Mouse (Mus musculus) kidney, adult 2 months (tissue): ENCODE results near the gene Carns1. TPM values are rescaled to one million over a fixed set of nuclear protein-coding genes. Genes with fewer than 3 reads are reported as not detected.

Experiments
- DNase-seq: peaks from one replicate; pipeline ENCODE4 v3.0.0; 2021
- H3K27ac ChIP-seq: fragments of 200-500 bp; 2 replicates; pipeline ENCODE4 v1.5.1; 2012; ENCODE audit warnings: low read depth, low read length, control low read depth, inconsistent platforms; ENCODE audit not compliant: insufficient read depth
- H3K27me3 ChIP-seq: fragments of 200-500 bp; replicated peaks from 2 replicates; pipeline ENCODE4 v1.6.1; 2012; ENCODE audit warnings: mild to moderate bottlenecking, moderate library complexity, low read length, inconsistent platforms; ENCODE audit not compliant: control insufficient read depth, insufficient read depth
- H3K36me3 ChIP-seq: fragments of 200-500 bp; 2 replicates; pipeline ENCODE4 v1.6.1; 2012; ENCODE audit warnings: mild to moderate bottlenecking, moderate library complexity, low read length, inconsistent platforms; ENCODE audit not compliant: control insufficient read depth, insufficient read depth
- H3K4me1 ChIP-seq: fragments of 200-500 bp; 2 replicates; pipeline ENCODE4 v1.6.1; 2011; ENCODE audit warnings: low read length; ENCODE audit not compliant: control insufficient read depth, insufficient read depth
- H3K4me3 ChIP-seq: fragments of 200-500 bp; 2 replicates; pipeline ENCODE4 v1.5.1; 2011; ENCODE audit warnings: mild to moderate bottlenecking, low read depth, low read length, control low read depth; ENCODE audit not compliant: insufficient read depth
- CTCF ChIP-seq: fragments of 200-500 bp; conservative IDR thresholded peaks from 2 replicates; pipeline ENCODE4 v1.5.1; 2011; ENCODE audit warnings: low read depth, mild to moderate bottlenecking, control low read depth, low read length, moderate library complexity, mixed read lengths; ENCODE audit not compliant: insufficient read depth, insufficient read length
- POLR2A ChIP-seq: fragments of 200-500 bp; IDR thresholded peaks from one replicate; pipeline ENCODE4 v1.6.1; 2011; ENCODE audit warnings: low read depth, low read length, control low read depth
- WGBS: fragments of 180-500 bp; shearing (Covaris S2); methylation state at CpG from one replicate; pipeline ENCODE4 v1.1.7; 2018; 5-methylcytosine and 5-hydroxymethylcytosine counted together
- polyA plus RNA-seq: library from polyadenylated mRNA; depleted of rRNA; stranded (reverse); fragments of >200 nt; gene quantifications from 2 replicates; pipeline ENCODE4 v1.2.3, GENCODE M21; 2012; rRNA removed

The Carns1 gene
- polyA plus RNA-seq, 1 experiment = 3.8 TPM

DNA sequence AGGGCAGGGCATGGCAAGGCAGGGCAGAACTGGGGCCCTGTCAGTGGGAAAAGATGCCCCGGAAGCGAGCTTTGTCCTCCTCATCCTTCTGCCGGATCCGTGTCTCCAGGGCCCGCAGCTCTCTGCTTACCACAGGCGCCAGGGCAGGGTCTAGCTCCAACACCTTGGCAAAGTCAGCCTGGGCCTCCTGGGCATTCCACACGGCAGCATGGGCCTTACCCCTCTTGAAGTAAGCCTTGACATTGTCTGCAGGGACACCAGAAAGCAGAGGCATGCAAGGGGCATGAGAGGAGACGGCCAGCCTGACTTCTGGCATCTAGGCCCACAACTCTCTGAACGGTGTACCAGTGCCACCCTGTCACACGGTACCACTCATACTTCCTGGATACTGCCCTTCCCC is 60.7 kb downstream of the Carns1 start:
- H3K27ac ChIP-seq = no peak overlapping the region
- no peaks in the 10 kb centered on the region for H3K36me3 ChIP-seq
- no peak for TF ChIP-seq CTCF
- no peak for TF ChIP-seq POLR2A
- H3K4me1 ChIP-seq = peaks cover 19% of the 10 kb centered on the region
- H3K27me3 ChIP-seq = no peaks in the 10 kb centered on the region
- 82% methylated on average over 10 of the region's 10 CpGs for WGBS
- DNase-seq = no peak
- H3K4me3 ChIP-seq = no peak overlapping the region

Other genes starting within 250 kb of the Carns1 start
- 17.4 and 19.4 TPM in 2 replicates for gene Aldh3b1, start 245.7 kb downstream of the Carns1 start, polyA plus RNA-seq
- 52.3 and 55.7 TPM in 2 replicates for gene Unc93b1, start 240.3 kb downstream of the Carns1 start, polyA plus RNA-seq
- 4.7 and 9.2 TPM in 2 replicates for gene Aldh3b3, start 216.8 kb downstream of the Carns1 start, polyA plus RNA-seq
- gene Aldh3b2, start 203.2 kb downstream of the Carns1 start, polyA plus RNA-seq = 2.6 and 3.9 TPM in 2 replicates
- 1,670 and 2,218 TPM in 2 replicates for gene Acy3, start 188.9 kb downstream of the Carns1 start, polyA plus RNA-seq
- 0.31 and 0.75 TPM in 2 replicates for gene Tbx10, start 182.7 kb downstream of the Carns1 start, polyA plus RNA-seq
- 19.9 and 20.9 TPM in 2 replicates for gene Nudt8, start 174.9 kb downstream of the Carns1 start, polyA plus RNA-seq
- gene Gm49405, start 174.9 kb downstream of the Carns1 start, polyA plus RNA-seq = 1.2 and 1.7 TPM in 2 replicates
- gene Doc2g, start 172.2 kb downstream of the Carns1 start, polyA plus RNA-seq = 5.1 and 5.5 TPM in 2 replicates
- 471 and 532 TPM in 2 replicates for gene Ndufv1, start 162.7 kb downstream of the Carns1 start, polyA plus RNA-seq
- gene Gstp1, start 137.5 kb downstream of the Carns1 start, polyA plus RNA-seq = 686 and 745 TPM in 2 replicates
- gene Gstp2, start 129.5 kb downstream of the Carns1 start, polyA plus RNA-seq = 11.5 and 36.0 TPM in 2 replicates
- 0.72 and 2.3 TPM in 2 replicates for gene Gstp3, start 115.9 kb downstream of the Carns1 start, polyA plus RNA-seq
- 0.66 and 0.92 TPM in 2 replicates for gene Cabp2, start 93.9 kb downstream of the Carns1 start, polyA plus RNA-seq
- 134 and 138 TPM in 2 replicates for gene Cdk2ap2, start 78.3 kb downstream of the Carns1 start, polyA plus RNA-seq
- gene Pitpnm1, start 75.5 kb downstream of the Carns1 start, polyA plus RNA-seq = 41.6 and 46.3 TPM in 2 replicates
- 80.5 and 96.2 TPM in 2 replicates for gene Aip, start 49.6 kb downstream of the Carns1 start, polyA plus RNA-seq
- 0.03 and 0.05 TPM in 2 replicates for gene Gpr152, start 35.7 kb downstream of the Carns1 start, polyA plus RNA-seq
- 0.12 and 0.20 TPM in 2 replicates for gene Cabp4, start 31.4 kb downstream of the Carns1 start, polyA plus RNA-seq
- gene Coro1b, start 26.9 kb downstream of the Carns1 start, polyA plus RNA-seq = 176 and 181 TPM in 2 replicates
- gene Ptprcap, start 21.9 kb downstream of the Carns1 start, polyA plus RNA-seq = 4.7 and 20.0 TPM in 2 replicates
- 41.0 and 41.8 TPM in 2 replicates for gene Rps6kb2, start 12.1 kb downstream of the Carns1 start, polyA plus RNA-seq
- gene Tbc1d10c, start 15.8 kb upstream of the Carns1 start, polyA plus RNA-seq = 2.3 and 9.1 TPM in 2 replicates
- 484 and 509 TPM in 2 replicates for gene Ppp1ca, start 16.6 kb upstream of the Carns1 start, polyA plus RNA-seq
- gene Rad9a, start 26.2 kb upstream of the Carns1 start, polyA plus RNA-seq = 18.4 and 19.2 TPM in 2 replicates
- 13.6 TPM in 2 replicates for gene Clcf1, start 38.8 kb upstream of the Carns1 start, polyA plus RNA-seq
- 3.4 TPM in 1 of 2 replicates, not detected in the other for gene AC109138.7, start 38.9 kb upstream of the Carns1 start, polyA plus RNA-seq
- 96.1 and 99.8 TPM in 2 replicates for gene Pold4, start 56.4 kb upstream of the Carns1 start, polyA plus RNA-seq
- 39.0 and 61.4 TPM in 2 replicates for gene Ssh3, start 93.7 kb upstream of the Carns1 start, polyA plus RNA-seq
- gene Ankrd13d, start 107.7 kb upstream of the Carns1 start, polyA plus RNA-seq = 4.2 and 5.1 TPM in 2 replicates
- 56.7 and 60.3 TPM in 2 replicates for gene Grk2, start 130.7 kb upstream of the Carns1 start, polyA plus RNA-seq
- 74.3 and 89.5 TPM in 2 replicates for gene Kdm2a, start 222.8 kb upstream of the Carns1 start, polyA plus RNA-seq